Mouse (Mus musculus): Measurements from ENCODE around the gene Mybpc1.
"Not testable (repeated sequence)": the region's sequence is repeated elsewhere in the genome, so short reads cannot be mapped to it uniquely, and the experiment has no call there.

DNA sequence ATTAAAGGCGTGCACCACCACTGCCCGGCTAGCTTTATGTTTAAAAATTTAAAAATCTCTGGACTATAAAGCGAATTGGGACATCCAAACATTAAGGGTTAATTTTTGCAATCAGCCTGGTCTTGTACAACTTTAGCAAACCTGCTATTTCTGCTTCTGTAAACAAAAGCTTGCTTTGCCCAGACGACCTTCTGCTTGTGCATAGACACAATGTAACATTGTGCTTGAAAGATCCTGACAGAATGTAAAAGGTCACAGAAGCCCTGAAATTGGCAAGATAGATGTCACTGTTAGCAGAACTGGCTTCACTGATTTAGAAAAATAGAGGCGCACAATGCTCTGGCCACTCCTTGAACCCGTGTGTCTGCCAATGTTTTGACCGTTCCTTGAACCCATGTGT lies 89.9 kb downstream of the Mybpc1 start:
- TF ChIP-seq CTCF (IDR thresholded peaks at IDR 0.05; ENCODE audit: extremely low read depth, insufficient read length, insufficient replicate concordance, low read depth, low read length); POLR2A (IDR thresholded peaks at IDR 0.05; ENCODE audit: low read depth, low read length): not testable (repeated sequence)

Measured in small intestine, adult 2 months (tissue).